Mouse (Mus musculus) gastrocnemius, adult 8-10 months (tissue): ENCODE data around the gene Trappc4. TPM values are rescaled to one million over a fixed set of nuclear protein-coding genes. Genes with fewer than 3 reads are reported as not detected.
A peak's percentile ranks its signal among the peaks of the same experiment; 100 is the strongest.

Experiments
- DNase-seq, 2 experiments: peaks; one replicate each; pipeline ENCODE4 v3.0.0; 2022; ENCODE audit warnings: low spot score in 2 of 2
- microRNA-seq: library from miRNA; unstranded; fragments of <30 nt; microRNA quantifications from one replicate; pipeline ENCODE4 v1.2.0, GENCODE M21; 2022
- total RNA-seq, 4 experiments: library from RNA; stranded (reverse); gene quantifications; 2 replicates each; pipeline ENCODE4 v1.2.4; 2022

The Trappc4 gene
- total RNA-seq, 4 experiments from 2014 or later, result 17.5 to 23.0 (median 19.5) TPM

DNA sequence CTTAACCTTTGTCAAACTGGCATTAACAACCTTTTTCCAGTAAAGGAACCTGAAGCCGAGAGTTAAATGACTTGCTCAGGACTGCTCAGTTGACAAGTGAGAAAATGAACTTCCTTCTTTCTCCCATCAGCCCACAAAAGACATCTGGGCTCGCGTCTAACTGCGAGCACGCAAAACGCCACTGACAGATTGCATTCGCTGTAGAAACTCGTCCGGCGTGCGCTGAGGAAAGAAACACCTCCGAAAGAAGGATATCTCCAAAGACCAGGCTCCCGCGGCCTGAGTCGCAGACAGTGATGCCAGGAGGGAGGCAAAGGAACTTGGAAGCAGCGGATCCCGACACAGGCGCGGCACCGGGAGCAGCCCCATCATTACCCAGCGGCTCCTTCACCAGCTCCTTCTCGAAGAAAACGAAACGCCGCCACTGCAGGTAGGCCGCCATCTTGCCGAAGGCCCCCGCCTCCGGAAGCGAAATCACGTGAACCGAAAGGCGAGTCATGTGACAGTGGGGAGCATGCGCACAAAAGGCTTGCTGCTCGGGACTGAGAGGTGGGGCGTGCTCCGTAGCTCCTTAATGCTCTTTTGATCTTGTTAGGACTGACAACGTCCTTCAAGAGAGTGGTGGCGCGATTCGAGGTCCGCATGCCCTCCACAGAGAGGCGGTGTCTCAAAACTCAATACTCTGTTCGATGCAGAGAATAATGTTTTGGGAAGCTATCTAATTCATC, 46.0 kb downstream of the Trappc4 start, which contains the start of gene Vps11:
Gene Vps11 (minus strand): TSS at position 481 of the 728 bp plus-strand sequence.
- DNase-seq, result peak; percentile 86 to 92

DNA sequence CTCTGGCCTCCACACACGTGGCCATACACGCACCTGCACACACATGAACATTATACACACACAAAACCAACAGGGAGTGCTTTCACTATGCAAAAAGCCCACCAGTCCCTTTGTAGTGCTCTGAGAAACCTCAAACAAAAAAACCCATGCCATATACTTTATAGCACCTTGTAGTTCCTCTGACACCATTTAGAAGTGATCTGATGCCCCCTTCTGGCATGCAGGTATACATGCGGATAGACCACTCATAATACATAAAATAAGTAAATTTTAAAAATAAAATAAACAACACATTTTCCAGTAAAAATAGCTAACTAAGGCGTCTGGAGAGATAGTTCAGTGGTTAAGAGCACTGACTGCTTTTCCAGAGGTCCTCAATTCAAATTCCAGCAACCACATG, 50.2 kb downstream of the Trappc4 start:
- no peak for DNase-seq

Small RNAs within 50 kb of the gene (microRNA-seq; reads per million reads assigned to microRNA genes)
- 3.3 reads per million for gene Mir7085

Other genes starting within 250 kb of the Trappc4 start
- gene Cbl, start 173.6 kb downstream of the Trappc4 start, total RNA-seq, result 10 to 100 TPM in 1 of 4 experiments, 1 to 10 TPM in 3; 5.1 to 10.2 (median 7.3) TPM
- gene Ccdc153, start 166.9 kb downstream of the Trappc4 start, total RNA-seq, result not detected
- gene Pdzd3, start 156.1 kb downstream of the Trappc4 start, total RNA-seq, result 1 to 10 TPM in 1 of 4 experiments, under 1 TPM in 3; 0.56 to 1.0 (median 0.95) TPM
- gene Nlrx1, start 139.0 kb downstream of the Trappc4 start, total RNA-seq, result 10 to 100 TPM; 20.5 to 24.7 (median 22.6) TPM
- under 1 TPM; 0.12 to 0.70 (median 0.30) TPM for gene Abcg4, start 119.0 kb downstream of the Trappc4 start, total RNA-seq
- 1 to 10 TPM; 4.5 to 9.6 (median 7.2) TPM for gene Hinfp, start 101.9 kb downstream of the Trappc4 start, total RNA-seq
- gene C2cd2l, start 87.3 kb downstream of the Trappc4 start, total RNA-seq, result 10 to 100 TPM; 10.4 to 18.9 (median 15.2) TPM
- gene Dpagt1, start 81.6 kb downstream of the Trappc4 start, total RNA-seq, result 10 to 100 TPM; 10.9 to 14.8 (median 13.0) TPM
- 10 to 100 TPM in 1 of 4 experiments, 1 to 10 TPM in 3; 7.8 to 10.3 (median 8.7) TPM for gene H2afx, start 72.9 kb downstream of the Trappc4 start, total RNA-seq
- gene Hmbs, start 63.4 kb downstream of the Trappc4 start, total RNA-seq, result 10 to 100 TPM; 24.2 to 26.1 (median 25.2) TPM
- 10 to 100 TPM; 17.6 to 19.0 (median 18.3) TPM for gene Vps11, start 45.9 kb downstream of the Trappc4 start, total RNA-seq
- 10 to 100 TPM; 24.2 to 32.0 (median 25.9) TPM for gene Hyou1, start 28.1 kb downstream of the Trappc4 start, total RNA-seq
- 100 to 1,000 TPM in 3 of 4 experiments, 10 to 100 TPM in 1; 96.0 to 131 (median 127) TPM for gene Slc37a4, start 10.7 kb downstream of the Trappc4 start, total RNA-seq
- 100 to 1,000 TPM; 854 to 938 (median 914) TPM for gene Rps25, start 461 bp downstream of the Trappc4 start, total RNA-seq
- 1 to 10 TPM; 1.6 to 4.5 (median 3.4) TPM for gene Ccdc84, start 11.0 kb upstream of the Trappc4 start, total RNA-seq
- not detected for gene Foxr1, start 33.5 kb upstream of the Trappc4 start, total RNA-seq
- under 1 TPM in 2 of 4 experiments, not detected in 2; 0.29 to 0.54 TPM for gene Upk2, start 47.4 kb upstream of the Trappc4 start, total RNA-seq
- gene Bcl9l, start 75.2 kb upstream of the Trappc4 start, total RNA-seq, result 10 to 100 TPM; 36.4 to 43.8 (median 41.7) TPM
- not detected for gene Cxcr5, start 154.3 kb upstream of the Trappc4 start, total RNA-seq
- gene Ddx6, start 197.3 kb upstream of the Trappc4 start, total RNA-seq, result 10 to 100 TPM; 71.3 to 85.3 (median 74.4) TPM